Mouse (Mus musculus) stomach, postnatal 0 days (tissue): ENCODE data around the gene Capn15. TPM values are rescaled to one million over a fixed set of nuclear protein-coding genes. Genes with fewer than 3 reads are reported as not detected.

Source experiments
- ATAC-seq: fragments of 200-750 bp; cut with Nextera tagmentation; 2 replicates; pipeline ENCODE4 v1.8.0; 2017; ENCODE audit not compliant: low FRiP score, low TSS enrichment
- DNase-seq: peaks from one replicate; pipeline ENCODE4 v3.0.0-alpha.2; 2016; ENCODE audit warnings: low spot score
- H3K27ac ChIP-seq: fragments of 300-500 bp; sonication (generic); replicated peaks from 2 replicates; pipeline ENCODE4 v1.5.1; 2014; ENCODE audit warnings: mild to moderate bottlenecking, control low read depth
- H3K27me3 ChIP-seq: fragments of 300-500 bp; sonication (generic); 2 replicates; pipeline ENCODE4 v1.6.1; 2014; ENCODE audit warnings: low read length; ENCODE audit not compliant: control insufficient read depth, insufficient read depth
- H3K36me3 ChIP-seq: fragments of 300-500 bp; sonication (generic); 2 replicates; pipeline ENCODE4 v1.6.1; 2014; ENCODE audit warnings: low read length, mixed read lengths; ENCODE audit not compliant: control insufficient read depth, insufficient read depth
- H3K4me1 ChIP-seq: fragments of 300-500 bp; sonication (generic); replicated peaks from 2 replicates; pipeline ENCODE4 v1.6.1; 2014; ENCODE audit warnings: antibody characterized with exemption; ENCODE audit not compliant: control insufficient read depth, insufficient read depth
- H3K4me2 ChIP-seq: fragments of 300-500 bp; sonication (generic); replicated peaks from 2 replicates; pipeline ENCODE4 v1.6.1; 2014; ENCODE audit warnings: low read depth, mild to moderate bottlenecking, control low read depth, moderate library complexity
- H3K4me3 ChIP-seq: fragments of 300-500 bp; sonication (generic); 2 replicates; pipeline ENCODE4 v1.5.1; 2014; ENCODE audit warnings: low read depth, low read length, control low read depth
- H3K9ac ChIP-seq: fragments of 300-500 bp; sonication (generic); 2 replicates; pipeline ENCODE4 v1.6.1; 2014; ENCODE audit warnings: mild to moderate bottlenecking, low read length, control low read depth, mixed read lengths
- H3K9me3 ChIP-seq: fragments of 300-500 bp; sonication (generic); 2 replicates; pipeline ENCODE4 v1.6.1; 2016; ENCODE audit warnings: low read length; ENCODE audit not compliant: control insufficient read depth
- CTCF ChIP-seq: IDR thresholded peaks from 2 replicates; pipeline ENCODE4 v1.5.1; 2016; ENCODE audit warnings: antibody characterized with exemption, low read depth, mild to moderate bottlenecking, moderate library complexity
- EP300 ChIP-seq: optimal IDR thresholded peaks from 2 replicates; pipeline ENCODE3; 2016; ENCODE audit warnings: antibody characterized with exemption
- WGBS: fragments of 180-500 bp; shearing (Covaris S2); extraction: QIAGEN DNeasy Blood & Tissue Kit; methylation state at CpG from one replicate; pipeline ENCODE4 v1.1.7; 2014; 5-methylcytosine and 5-hydroxymethylcytosine counted together
- polyA plus RNA-seq: library from polyadenylated mRNA; unstranded; fragments of >200 nt; fragmentation: Nextera tagmentation; extraction: Ambion mirVana; gene quantifications from 2 replicates; pipeline ENCODE4 v1.2.1, GENCODE M21; 2015

The Capn15 gene
- polyA plus RNA-seq, 1 experiment from 2014 or later: 12.5 TPM

GRCm38 (mm10) chr17:25964271-25964670, 21.3 kb downstream of the Capn15 start:
- Histone ChIP-seq H3K4me2 (no peak overlapping the region), H3K4me1 (no peaks in the 10 kb centered on the region), H3K9ac (no peak overlapping the region), H3K27ac (no peak overlapping the region), H3K36me3 (peaks cover 8% of the 10 kb centered on the region; the same call in 1 of the 2 replicates), H3K9me3 (no peaks in the 10 kb centered on the region), H3K27me3 (no peaks in the 10 kb centered on the region), H3K4me3 (no peak overlapping the region)
- WGBS: 66% methylated on average over 7 of the region's 7 CpGs
- peak; percentile 73 for ATAC-seq
- TF ChIP-seq EP300: no peak
- TF ChIP-seq CTCF: no peak
- peak; percentile 48 for DNase-seq

GRCm38 (mm10) chr17:25962413-25962905, 23.1 kb downstream of the Capn15 start:
- no peak for ATAC-seq
- no peaks in the 10 kb centered on the region for H3K4me1 ChIP-seq
- TF ChIP-seq CTCF (no peak), EP300 (no peak)
- H3K4me2 ChIP-seq: no peak overlapping the region
- H3K27me3 ChIP-seq: no peaks in the 10 kb centered on the region
- no peak overlapping the region for H3K4me3 ChIP-seq
- no peak overlapping the region for H3K27ac ChIP-seq
- no peaks in the 10 kb centered on the region for H3K9me3 ChIP-seq
- no peak overlapping the region for H3K9ac ChIP-seq
- DNase-seq: no peak
- WGBS: 93% methylated on average over 7 of the region's 7 CpGs
- peaks cover 8% of the 10 kb centered on the region; the same call in 1 of the 2 replicates for H3K36me3 ChIP-seq

- no peak for TF ChIP-seq EP300
- TF ChIP-seq CTCF: no peak
- Histone ChIP-seq H3K4me3 (no peak overlapping the region), H3K4me1 (no peaks in the 10 kb centered on the region), H3K27ac (no peak overlapping the region), H3K36me3 (peaks cover 8% of the 10 kb centered on the region; the same call in 1 of the 2 replicates), H3K9ac (no peak overlapping the region), H3K9me3 (no peaks in the 10 kb centered on the region), H3K27me3 (no peaks in the 10 kb centered on the region), H3K4me2 (no peak overlapping the region)
- no peak for DNase-seq
- WGBS: 96% methylated on average over 5 of the region's 5 CpGs
- no peak for ATAC-seq
These were observed 24.0 kb downstream of the Capn15 start for GRCm38 (mm10) chr17:25961566-25961965.

GRCm38 (mm10) chr17:25959630-25960467, 25.7 kb downstream of the Capn15 start:
- 82% methylated on average over 20 of the region's 23 CpGs for WGBS
- no peak overlapping the region for H3K4me3 ChIP-seq
- no peak overlapping the region for H3K4me2 ChIP-seq
- H3K9ac ChIP-seq: no peak overlapping the region
- peaks cover 8% of the 10 kb centered on the region; the same call in 1 of the 2 replicates for H3K36me3 ChIP-seq
- no peak for DNase-seq
- no peaks in the 10 kb centered on the region for H3K27me3 ChIP-seq
- H3K27ac ChIP-seq: no peak overlapping the region
- H3K9me3 ChIP-seq: no peaks in the 10 kb centered on the region
- H3K4me1 ChIP-seq: no peaks in the 10 kb centered on the region
- ATAC-seq: no peak
- TF ChIP-seq CTCF (no peak), EP300 (no peak)

GRCm38 (mm10) chr17:25958771-25959494, 26.7 kb downstream of the Capn15 start:
- H3K4me3 ChIP-seq: no peak overlapping the region
- H3K9ac ChIP-seq: no peak overlapping the region
- peaks cover 8% of the 10 kb centered on the region; the same call in 1 of the 2 replicates for H3K36me3 ChIP-seq
- TF ChIP-seq CTCF (no peak), EP300 (no peak)
- H3K4me2 ChIP-seq: no peak overlapping the region
- ATAC-seq: no peak
- WGBS: 92% methylated on average over 11 of the region's 11 CpGs
- no peak for DNase-seq
- no peak overlapping the region for H3K27ac ChIP-seq
- no peaks in the 10 kb centered on the region for H3K27me3 ChIP-seq
- no peaks in the 10 kb centered on the region for H3K4me1 ChIP-seq
- no peaks in the 10 kb centered on the region for H3K9me3 ChIP-seq
